Mouse (Mus musculus) midbrain, embryonic 16.5 days (tissue): Measurements from ENCODE around the gene Hsd17b1. TPM values are rescaled to one million over a fixed set of nuclear protein-coding genes. Genes with fewer than 3 reads are reported as not detected.
"Not testable (repeated sequence)": the region's sequence is repeated elsewhere in the genome, so short reads cannot be mapped to it uniquely, and the experiment has no call there.

ENCODE experiments used
- ATAC-seq: fragments of 200-750 bp; cut with Nextera tagmentation; 2 replicates; pipeline ENCODE4 v1.8.0; 2017; ENCODE audit warnings: moderate TSS enrichment
- H3K27ac ChIP-seq: fragments of 300-500 bp; sonication (generic); 2 replicates; pipeline ENCODE4 v1.5.1; 2014; ENCODE audit warnings: mild to moderate bottlenecking, low read length, mixed read lengths
- H3K27me3 ChIP-seq: fragments of 300-500 bp; sonication (generic); 2 replicates; pipeline ENCODE4 v1.6.1; 2014; ENCODE audit warnings: low read depth, low read length, mixed read lengths; ENCODE audit not compliant: control insufficient read depth, insufficient read depth
- H3K36me3 ChIP-seq: fragments of 300-500 bp; sonication (generic); 2 replicates; pipeline ENCODE4 v1.6.1; 2014; ENCODE audit warnings: mild to moderate bottlenecking, low read length, moderate library complexity, mixed read lengths; ENCODE audit not compliant: control insufficient read depth, insufficient read depth
- H3K4me1 ChIP-seq: fragments of 300-500 bp; sonication (generic); 2 replicates; pipeline ENCODE4 v1.6.1; 2014; ENCODE audit warnings: mild to moderate bottlenecking, low read length, mixed read lengths; ENCODE audit not compliant: control insufficient read depth, insufficient read depth
- H3K4me2 ChIP-seq: fragments of 300-500 bp; sonication (generic); 2 replicates; pipeline ENCODE4 v1.6.1; 2014; ENCODE audit warnings: mild to moderate bottlenecking, low read length, mixed read lengths
- H3K4me3 ChIP-seq: fragments of 300-500 bp; sonication (generic); 2 replicates; pipeline ENCODE4 v1.5.1; 2014; ENCODE audit warnings: low read depth, mild to moderate bottlenecking, low read length, moderate library complexity, mixed read lengths
- H3K9ac ChIP-seq: fragments of 300-500 bp; sonication (generic); 2 replicates; pipeline ENCODE4 v1.6.1; 2014; ENCODE audit warnings: low read depth, low read length, mixed read lengths
- H3K9me3 ChIP-seq: fragments of 300-500 bp; sonication (generic); replicated peaks from 2 replicates; pipeline ENCODE4 v1.6.1; 2014; ENCODE audit warnings: mild to moderate bottlenecking, low read length, mixed read lengths; ENCODE audit not compliant: control insufficient read depth, poor library complexity, severe bottlenecking
- WGBS: fragments of 180-500 bp; shearing (Covaris S2); extraction: QIAGEN DNeasy Blood & Tissue Kit; methylation state at CpG from one replicate; pipeline ENCODE4 v1.1.7; 2014; 5-methylcytosine and 5-hydroxymethylcytosine counted together
- microRNA-seq: library from miRNA; unstranded; fragments of <30 nt; microRNA quantifications from one replicate; pipeline ENCODE4, GENCODE M21; 2017
- polyA plus RNA-seq: library from polyadenylated mRNA; unstranded; fragments of >200 nt; fragmentation: Nextera tagmentation; extraction: Ambion mirVana; gene quantifications from 2 replicates; pipeline ENCODE4 v1.2.1, GENCODE M21; 2015

Gene Hsd17b1
- polyA plus RNA-seq, 1 experiment from 2014 or later = 0.49 TPM

DNA sequence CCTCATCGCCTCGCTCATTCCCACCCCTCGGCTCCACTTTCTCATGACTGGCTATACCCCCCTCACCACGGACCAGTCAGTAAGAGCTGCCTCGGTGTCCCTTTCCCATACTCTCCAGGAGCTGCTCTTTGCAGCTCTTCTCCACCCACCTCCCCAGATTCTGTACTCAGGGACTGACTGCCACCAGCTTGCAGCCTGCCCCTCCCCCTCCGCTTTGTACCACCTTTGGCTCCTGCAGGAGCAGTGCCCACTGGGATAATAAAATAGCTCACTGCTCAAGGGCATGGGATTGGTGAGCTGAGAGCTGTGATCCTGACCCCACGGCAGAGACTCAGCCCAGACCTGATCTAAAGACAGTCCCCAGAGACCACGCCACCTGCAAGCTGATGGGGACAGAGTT, 46.3 kb downstream of the Hsd17b1 start:
- not testable (repeated sequence) for H3K4me3 ChIP-seq, H3K4me2 ChIP-seq, H3K9ac ChIP-seq, H3K27ac ChIP-seq, H3K9me3 ChIP-seq, ATAC-seq, H3K27me3 ChIP-seq
- Histone ChIP-seq H3K4me1 (peaks cover 11% of the 10 kb centered on the region), H3K36me3 (peaks cover 29% of the 10 kb centered on the region)
- whole genome bisulfite sequencing = 97% methylated on average over 8 of the region's 8 CpGs

- H3K36me3 ChIP-seq = peaks cover 29% of the 10 kb centered on the region
- peaks cover 11% of the 10 kb centered on the region for H3K4me1 ChIP-seq
- not testable (repeated sequence) for H3K9me3 ChIP-seq, H3K4me3 ChIP-seq, H3K27me3 ChIP-seq, H3K27ac ChIP-seq, ATAC-seq, H3K4me2 ChIP-seq, H3K9ac ChIP-seq
- WGBS = 95% methylated on average over 6 of the region's 9 CpGs
Measured at GRCm38 (mm10) chr11:101125008-101125407, 46.8 kb downstream of the Hsd17b1 start.

DNA sequence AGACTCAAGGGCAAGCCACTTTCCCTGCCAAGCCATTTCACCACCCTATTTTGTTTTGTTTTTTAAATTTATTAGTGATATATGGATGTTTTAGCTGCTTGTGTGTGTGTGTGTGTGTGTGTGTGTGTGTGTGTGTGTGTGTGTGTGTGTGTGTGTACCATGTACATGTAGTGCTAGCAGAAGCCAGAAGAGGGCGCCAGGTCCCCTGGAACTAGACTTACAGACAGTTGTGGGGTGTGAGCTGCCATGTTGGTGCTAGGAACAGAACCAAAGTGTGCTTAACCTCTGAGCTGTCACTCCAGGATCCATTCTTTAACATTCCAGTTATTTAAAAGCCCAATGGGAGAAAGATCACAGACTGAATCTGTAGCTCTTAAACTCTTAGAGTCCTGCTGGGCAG, 48.9 kb downstream of the Hsd17b1 start:
- H3K27ac ChIP-seq = no peak overlapping the region
- no peak for ATAC-seq
- H3K9me3 ChIP-seq = 0 out of 2 replicates have a peak, but pooled peaks cover 2% of the 10 kb centered on the region
- peaks cover 29% of the 10 kb centered on the region for H3K36me3 ChIP-seq
- no peaks in the 10 kb centered on the region for H3K4me1 ChIP-seq
- H3K4me2 ChIP-seq = no peak overlapping the region
- no peak overlapping the region for H3K4me3 ChIP-seq
- H3K27me3 ChIP-seq = no peaks in the 10 kb centered on the region
- 89% methylated on average over 1 of the region's 1 CpGs for WGBS
- no peak overlapping the region for H3K9ac ChIP-seq

- Histone ChIP-seq H3K4me2 (no peak overlapping the region), H3K27me3 (no peaks in the 10 kb centered on the region), H3K9me3 (0 out of 2 replicates have a peak, but pooled peaks cover 2% of the 10 kb centered on the region), H3K4me1 (no peaks in the 10 kb centered on the region), H3K9ac (no peak overlapping the region), H3K27ac (no peak overlapping the region), H3K36me3 (peaks cover 17% of the 10 kb centered on the region), H3K4me3 (no peak overlapping the region)
- ATAC-seq = no peak
- WGBS = 88% methylated on average over 11 of the region's 11 CpGs
Measured at GRCm38 (mm10) chr11:101128996-101129577, 50.9 kb downstream of the Hsd17b1 start.

Small RNA genes within 50 kb of the gene (microRNA-seq; reads per million reads assigned to microRNA genes)
- gene Mir6928 = 5.7 reads per million, percentile 25 among the genes with 10 or more reads in this experiment

Other genes with a start within 250 kb of the Hsd17b1 start
- gene Stat5b, start 227.7 kb upstream of the Hsd17b1 start, polyA plus RNA-seq = 17.5 and 22.9 TPM in 2 replicates
- 2.1 and 3.2 TPM in 2 replicates for gene Stat5a, start 219.1 kb upstream of the Hsd17b1 start, polyA plus RNA-seq
- gene Stat3, start 138.9 kb upstream of the Hsd17b1 start, polyA plus RNA-seq = 37.3 and 39.0 TPM in 2 replicates
- gene Cavin1, start 107.5 kb upstream of the Hsd17b1 start, polyA plus RNA-seq = 40.0 TPM in 2 replicates
- gene Atp6v0a1, start 69.0 kb upstream of the Hsd17b1 start, polyA plus RNA-seq = 155 and 172 TPM in 2 replicates
- gene Naglu, start 8.4 kb upstream of the Hsd17b1 start, polyA plus RNA-seq = 13.2 and 14.2 TPM in 2 replicates
- 42.0 and 43.5 TPM in 2 replicates for gene Coasy, start 4.2 kb downstream of the Hsd17b1 start, polyA plus RNA-seq
- 93.8 and 96.5 TPM in 2 replicates for gene Mlx, start 8.9 kb downstream of the Hsd17b1 start, polyA plus RNA-seq
- 15.2 and 17.6 TPM in 2 replicates for gene Psmc3ip, start 17.0 kb downstream of the Hsd17b1 start, polyA plus RNA-seq
- 24.4 and 25.4 TPM in 2 replicates for gene Retreg3, start 41.5 kb downstream of the Hsd17b1 start, polyA plus RNA-seq
- gene Tubg1, start 41.5 kb downstream of the Hsd17b1 start, polyA plus RNA-seq = 72.6 and 75.0 TPM in 2 replicates
- gene Tubg2, start 77.5 kb downstream of the Hsd17b1 start, polyA plus RNA-seq = 62.9 and 71.4 TPM in 2 replicates
- gene Cntnap1, start 92.1 kb downstream of the Hsd17b1 start, polyA plus RNA-seq = 4.2 and 4.7 TPM in 2 replicates
- 6.5 and 7.6 TPM in 2 replicates for gene Plekhh3, start 92.9 kb downstream of the Hsd17b1 start, polyA plus RNA-seq
- 0.47 and 0.62 TPM in 2 replicates for gene Ccr10, start 97.0 kb downstream of the Hsd17b1 start, polyA plus RNA-seq
- 30.8 and 34.4 TPM in 2 replicates for gene Ezh1, start 148.1 kb downstream of the Hsd17b1 start, polyA plus RNA-seq
- gene Ramp2, start 167.6 kb downstream of the Hsd17b1 start, polyA plus RNA-seq = 79.5 and 83.8 TPM in 2 replicates
- 115 and 119 TPM in 2 replicates for gene Vps25, start 175.3 kb downstream of the Hsd17b1 start, polyA plus RNA-seq
- gene Wnk4, start 182.2 kb downstream of the Hsd17b1 start, polyA plus RNA-seq = 6.4 and 7.4 TPM in 2 replicates
- 0.71 and 0.80 TPM in 2 replicates for gene Cntd1, start 200.6 kb downstream of the Hsd17b1 start, polyA plus RNA-seq
- 208 and 224 TPM in 2 replicates for gene Coa3, start 200.7 kb downstream of the Hsd17b1 start, polyA plus RNA-seq
- gene Becn1, start 223.9 kb downstream of the Hsd17b1 start, polyA plus RNA-seq = 159 and 177 TPM in 2 replicates
- gene Psme3, start 237.8 kb downstream of the Hsd17b1 start, polyA plus RNA-seq = 107 and 121 TPM in 2 replicates
- gene Aoc2, start 246.7 kb downstream of the Hsd17b1 start, polyA plus RNA-seq = 2.0 and 2.2 TPM in 2 replicates